Mouse (Mus musculus) limb, embryonic 12.5 days (tissue): ENCODE measurements around the gene Dbp. TPM values are rescaled to one million over a fixed set of nuclear protein-coding genes. Genes with fewer than 3 reads are reported as not detected.

Source experiments
- ATAC-seq: fragments of 200-750 bp; cut with Nextera tagmentation; 2 replicates; pipeline ENCODE4 v1.8.0; 2017; ENCODE audit warnings: low read depth, moderate TSS enrichment; ENCODE audit not compliant: insufficient number of reproducible peaks, insufficient read depth, low FRiP score, low TSS enrichment
- H3K27ac ChIP-seq: fragments of 300-500 bp; sonication (generic); 2 replicates; pipeline ENCODE4 v1.5.1; 2016; ENCODE audit warnings: mild to moderate bottlenecking, moderate library complexity
- H3K27me3 ChIP-seq: fragments of 300-500 bp; sonication (generic); 2 replicates; pipeline ENCODE4 v1.6.1; 2016; ENCODE audit warnings: mild to moderate bottlenecking, moderate library complexity
- H3K36me3 ChIP-seq: fragments of 300-500 bp; sonication (generic); 2 replicates; pipeline ENCODE4 v1.6.1; 2016; ENCODE audit warnings: mild to moderate bottlenecking, moderate library complexity
- H3K4me1 ChIP-seq: fragments of 300-500 bp; sonication (generic); replicated peaks from 2 replicates; pipeline ENCODE4 v1.6.1; 2016
- H3K4me2 ChIP-seq: fragments of 300-500 bp; sonication (generic); 2 replicates; pipeline ENCODE4 v1.6.1; 2016; ENCODE audit warnings: mild to moderate bottlenecking, moderate library complexity
- H3K4me3 ChIP-seq: fragments of 300-500 bp; sonication (generic); replicated peaks from 2 replicates; pipeline ENCODE4 v1.5.1; 2016; ENCODE audit warnings: mild to moderate bottlenecking
- H3K9ac ChIP-seq: fragments of 300-500 bp; sonication (generic); replicated peaks from 2 replicates; pipeline ENCODE4 v1.6.1; 2016; ENCODE audit warnings: mild to moderate bottlenecking, moderate library complexity
- H3K9me3 ChIP-seq: fragments of 300-500 bp; sonication (generic); 2 replicates; pipeline ENCODE4 v1.6.1; 2016; ENCODE audit warnings: mild to moderate bottlenecking, moderate library complexity
- whole genome bisulfite sequencing: fragments of 180-500 bp; shearing (Covaris S2); methylation state at CpG from one replicate; pipeline ENCODE4 v1.1.7; 2016; 5-methylcytosine and 5-hydroxymethylcytosine counted together
- polyA plus RNA-seq: library from polyadenylated mRNA; unstranded; fragments of >200 nt; fragmentation: Nextera tagmentation; extraction: Ambion mirVana; gene quantifications from 2 replicates; pipeline ENCODE4 v1.2.1, GENCODE M21; 2016

The Dbp gene
- polyA plus RNA-seq, 1 experiment from 2014 or later, result 6.4 TPM

GRCm38 (mm10) chr7:45720413-45721233 is 15.7 kb downstream of the Dbp start, which contains the start of gene Fam83e:
Fam83e (plus strand) TSS chr7:45721212.
- Histone ChIP-seq H3K27me3 (no peaks in the 10 kb centered on the region), H3K9ac (no peak within 1 kb of the TSS), H3K4me3 (0 out of 2 replicates have a peak within 1 kb of the TSS, but pooled peaks have one; percentile 4), H3K9me3 (no peaks in the 10 kb centered on the region), H3K4me1 (peaks cover 33% of the 10 kb centered on the region), H3K27ac (0 out of 2 replicates have a peak within 1 kb of the TSS, but pooled peaks have one; percentile 23), H3K4me2 (peak within 1 kb of the TSS; percentile 98; the same call in 1 of the 2 replicates), H3K36me3 (peaks cover 66% of the 10 kb centered on the region)
- 84% methylated on average over 14 of the region's 14 CpGs for WGBS
- ATAC-seq, result no peak

GRCm38 (mm10) chr7:45721234-45721571 is 16.3 kb downstream of the Dbp start:
- no peaks in the 10 kb centered on the region for H3K9me3 ChIP-seq
- H3K4me3 ChIP-seq, result 0 out of 2 replicates have a peak overlapping the region, but pooled peaks have one; percentile 4
- H3K27me3 ChIP-seq, result no peaks in the 10 kb centered on the region
- no peak for ATAC-seq
- H3K27ac ChIP-seq, result no peak overlapping the region
- H3K36me3 ChIP-seq, result peaks cover 72% of the 10 kb centered on the region
- H3K9ac ChIP-seq, result no peak overlapping the region
- peaks cover 28% of the 10 kb centered on the region for H3K4me1 ChIP-seq
- WGBS, result 82% methylated on average over 7 of the region's 7 CpGs
- H3K4me2 ChIP-seq, result no peak overlapping the region

- Histone ChIP-seq H3K27ac (0 out of 2 replicates have a peak overlapping the region, but pooled peaks have one; percentile 23), H3K9me3 (no peaks in the 10 kb centered on the region), H3K4me2 (no peak overlapping the region), H3K4me3 (no peak overlapping the region), H3K36me3 (peaks cover 78% of the 10 kb centered on the region), H3K4me1 (peaks cover 22% of the 10 kb centered on the region), H3K27me3 (no peaks in the 10 kb centered on the region), H3K9ac (no peak overlapping the region)
- no peak for ATAC-seq
- WGBS, result 62% methylated on average over 13 of the region's 13 CpGs
Measured at GRCm38 (mm10) chr7:45721642-45722347, 16.9 kb downstream of the Dbp start.

- Histone ChIP-seq H3K4me3 (no peak overlapping the region), H3K27me3 (no peaks in the 10 kb centered on the region), H3K4me1 (peaks cover 18% of the 10 kb centered on the region), H3K9me3 (no peaks in the 10 kb centered on the region), H3K36me3 (peaks cover 83% of the 10 kb centered on the region), H3K4me2 (no peak overlapping the region), H3K9ac (no peak overlapping the region), H3K27ac (no peak overlapping the region)
- WGBS, result 79% methylated on average over 12 of the region's 13 CpGs
- ATAC-seq, result no peak
Measured at GRCm38 (mm10) chr7:45722348-45722713, 17.4 kb downstream of the Dbp start.

- Histone ChIP-seq H3K4me3 (no peak overlapping the region; the same call in 1 of the 2 replicates), H3K9ac (no peak overlapping the region), H3K27ac (no peak overlapping the region), H3K27me3 (no peaks in the 10 kb centered on the region), H3K9me3 (no peaks in the 10 kb centered on the region), H3K4me1 (peaks cover 18% of the 10 kb centered on the region), H3K36me3 (peaks cover 88% of the 10 kb centered on the region), H3K4me2 (no peak overlapping the region)
- WGBS, result 86% methylated on average over 4 of the region's 4 CpGs
- no peak for ATAC-seq
Measured at GRCm38 (mm10) chr7:45723301-45723700, 18.4 kb downstream of the Dbp start.

GRCm38 (mm10) chr7:45723781-45724180 is 18.9 kb downstream of the Dbp start:
- Histone ChIP-seq H3K36me3 (peaks cover 90% of the 10 kb centered on the region), H3K27me3 (no peaks in the 10 kb centered on the region), H3K4me1 (peaks cover 17% of the 10 kb centered on the region), H3K4me3 (no peak overlapping the region), H3K4me2 (no peak overlapping the region), H3K9me3 (no peaks in the 10 kb centered on the region), H3K9ac (no peak overlapping the region), H3K27ac (no peak overlapping the region)
- 92% methylated on average over 14 of the region's 14 CpGs for WGBS
- ATAC-seq, result no peak

- no peak overlapping the region for H3K4me2 ChIP-seq
- H3K36me3 ChIP-seq, result peaks cover 92% of the 10 kb centered on the region
- ATAC-seq, result no peak
- no peaks in the 10 kb centered on the region for H3K27me3 ChIP-seq
- peaks cover 3% of the 10 kb centered on the region for H3K4me1 ChIP-seq
- no peaks in the 10 kb centered on the region for H3K9me3 ChIP-seq
- no peak overlapping the region for H3K27ac ChIP-seq
- H3K9ac ChIP-seq, result no peak overlapping the region
- H3K4me3 ChIP-seq, result no peak overlapping the region
- WGBS, result 91% methylated on average over 9 of the region's 9 CpGs
Measured at GRCm38 (mm10) chr7:45725151-45725550, 20.3 kb downstream of the Dbp start.

- Histone ChIP-seq H3K36me3 (peaks cover 86% of the 10 kb centered on the region), H3K4me3 (no peak within 1 kb of the TSS), H3K9me3 (no peaks in the 10 kb centered on the region), H3K27me3 (no peaks in the 10 kb centered on the region), H3K27ac (no peak within 1 kb of the TSS), H3K4me2 (no peak within 1 kb of the TSS), H3K4me1 (peaks cover 9% of the 10 kb centered on the region), H3K9ac (0 out of 2 replicates have a peak within 1 kb of the TSS, but pooled peaks have one; percentile 27)
- 97% methylated on average over 11 of the region's 11 CpGs for WGBS
- ATAC-seq, result no peak
Measured at GRCm38 (mm10) chr7:45725713-45726112, 20.8 kb downstream of the Dbp start, which contains the start of gene Spaca4. Spaca4 (minus strand) TSS chr7:45725813.

- 92% methylated on average over 10 of the region's 10 CpGs for WGBS
- H3K36me3 ChIP-seq, result peaks cover 79% of the 10 kb centered on the region
- no peak for ATAC-seq
- H3K9me3 ChIP-seq, result no peaks in the 10 kb centered on the region
- H3K4me1 ChIP-seq, result peaks cover 13% of the 10 kb centered on the region
- 0 out of 2 replicates have a peak overlapping the region, but pooled peaks have one; percentile 27 for H3K9ac ChIP-seq
- no peak overlapping the region for H3K4me2 ChIP-seq
- H3K27ac ChIP-seq, result no peak overlapping the region
- no peaks in the 10 kb centered on the region for H3K27me3 ChIP-seq
- no peak overlapping the region for H3K4me3 ChIP-seq
Measured at GRCm38 (mm10) chr7:45726419-45726818, 21.5 kb downstream of the Dbp start.

GRCm38 (mm10) chr7:45727625-45728024 is 22.7 kb downstream of the Dbp start:
- Histone ChIP-seq H3K27me3 (no peaks in the 10 kb centered on the region), H3K4me2 (no peak overlapping the region), H3K4me1 (peaks cover 13% of the 10 kb centered on the region), H3K9me3 (no peaks in the 10 kb centered on the region), H3K9ac (no peak overlapping the region), H3K36me3 (peaks cover 67% of the 10 kb centered on the region), H3K4me3 (no peak overlapping the region), H3K27ac (no peak overlapping the region)
- 87% methylated on average over 3 of the region's 3 CpGs for WGBS
- no peak for ATAC-seq

GRCm38 (mm10) chr7:45730727-45731431 is 26.0 kb downstream of the Dbp start:
- Histone ChIP-seq H3K9me3 (no peaks in the 10 kb centered on the region), H3K9ac (no peak overlapping the region), H3K4me3 (peak overlapping the region; percentile 4; the same call in 1 of the 2 replicates), H3K4me1 (peaks cover 13% of the 10 kb centered on the region), H3K4me2 (no peak overlapping the region), H3K36me3 (peaks cover 35% of the 10 kb centered on the region), H3K27me3 (no peaks in the 10 kb centered on the region), H3K27ac (peak overlapping the region; percentile 67)
- peak; percentile 22 for ATAC-seq
- WGBS, result 11% methylated on average over 16 of the region's 16 CpGs
